Mouse (Mus musculus) lung, postnatal 0 days (tissue): ENCODE measurements around the gene Ppm1e. TPM values are rescaled to one million over a fixed set of nuclear protein-coding genes. Genes with fewer than 3 reads are reported as not detected.

Source experiments
- ATAC-seq: fragments of 200-750 bp; cut with Nextera tagmentation; 2 replicates; pipeline ENCODE4 v1.8.0; 2017; ENCODE audit warnings: moderate library complexity
- DNase-seq: peaks from one replicate; pipeline ENCODE4 v3.0.0-alpha.2; 2016; ENCODE audit warnings: low spot score
- H3K27ac ChIP-seq: fragments of 300-500 bp; sonication (generic); 2 replicates; pipeline ENCODE4 v1.5.1; 2014; ENCODE audit warnings: antibody characterized with exemption, mild to moderate bottlenecking, low read length, mixed read lengths
- H3K27me3 ChIP-seq: fragments of 300-500 bp; sonication (generic); replicated peaks from 2 replicates; pipeline ENCODE4 v1.6.1; 2014; ENCODE audit warnings: low read length, mixed read lengths; ENCODE audit not compliant: insufficient read depth
- H3K36me3 ChIP-seq: fragments of 300-500 bp; sonication (generic); 2 replicates; pipeline ENCODE4 v1.6.1; 2014; ENCODE audit warnings: low read length, mixed read lengths; ENCODE audit not compliant: insufficient read depth
- H3K4me1 ChIP-seq: fragments of 300-500 bp; sonication (generic); 2 replicates; pipeline ENCODE4 v1.6.1; 2014; ENCODE audit warnings: antibody characterized with exemption, low read depth, low read length, mixed read lengths; ENCODE audit not compliant: insufficient read depth
- H3K4me2 ChIP-seq: fragments of 300-500 bp; sonication (generic); replicated peaks from 2 replicates; pipeline ENCODE4 v1.6.1; 2014; ENCODE audit warnings: low read depth, mild to moderate bottlenecking, low read length, moderate library complexity, mixed read lengths
- H3K4me3 ChIP-seq: fragments of 300-500 bp; sonication (generic); 2 replicates; pipeline ENCODE4 v1.5.1; 2014; ENCODE audit warnings: low read depth, low read length
- H3K9ac ChIP-seq: fragments of 300-500 bp; sonication (generic); replicated peaks from 2 replicates; pipeline ENCODE4 v1.6.1; 2014; ENCODE audit warnings: low read depth, mild to moderate bottlenecking
- H3K9me3 ChIP-seq: fragments of 300-500 bp; sonication (generic); 2 replicates; pipeline ENCODE4 v1.6.1; 2016; ENCODE audit warnings: low read length, mixed read lengths
- CTCF ChIP-seq: IDR thresholded peaks from 2 replicates; pipeline ENCODE4 v1.5.1; 2016; ENCODE audit warnings: antibody characterized with exemption, mild to moderate bottlenecking
- EP300 ChIP-seq: IDR thresholded peaks from 2 replicates; pipeline ENCODE4 v1.6.1; 2016; ENCODE audit warnings: antibody characterized with exemption, mild to moderate bottlenecking, control low read depth
- WGBS: fragments of 180-500 bp; shearing (Covaris S2); extraction: QIAGEN DNeasy Blood & Tissue Kit; methylation state at CpG from one replicate; pipeline ENCODE4 v1.1.7; 2014; 5-methylcytosine and 5-hydroxymethylcytosine counted together
- polyA plus RNA-seq: library from polyadenylated mRNA; unstranded; fragments of >200 nt; fragmentation: Nextera tagmentation; extraction: Ambion mirVana; gene quantifications from 2 replicates; pipeline ENCODE4 v1.2.1, GENCODE M21; 2015

Gene Ppm1e
- polyA plus RNA-seq, 1 experiment from 2014 or later: 0.64 TPM

GRCm38 (mm10) chr11:87354861-87355260 is 4.0 kb downstream of the Ppm1e start:
- no peak for TF ChIP-seq EP300
- no peak for TF ChIP-seq CTCF
- Histone ChIP-seq H3K9ac (no peak overlapping the region), H3K4me2 (no peak overlapping the region), H3K27ac (no peak overlapping the region), H3K4me3 (no peak overlapping the region), H3K9me3 (no peaks in the 10 kb centered on the region), H3K36me3 (no peaks in the 10 kb centered on the region), H3K27me3 (peaks cover 23% of the 10 kb centered on the region; the same call in 1 of the 2 replicates), H3K4me1 (peaks cover 9% of the 10 kb centered on the region)
- ATAC-seq (no peak), DNase-seq (no peak)
- 77% methylated on average over 1 of the region's 1 CpGs for WGBS

GRCm38 (mm10) chr11:87353646-87354170 is 5.1 kb downstream of the Ppm1e start:
- H3K4me1 ChIP-seq: peaks cover 9% of the 10 kb centered on the region
- no peaks in the 10 kb centered on the region for H3K36me3 ChIP-seq
- no peak overlapping the region for H3K27ac ChIP-seq
- TF ChIP-seq CTCF (no peak), EP300 (no peak)
- no peaks in the 10 kb centered on the region for H3K9me3 ChIP-seq
- H3K9ac ChIP-seq: no peak overlapping the region
- H3K4me2 ChIP-seq: no peak overlapping the region
- peaks cover 12% of the 10 kb centered on the region; the same call in 1 of the 2 replicates for H3K27me3 ChIP-seq
- DNase-seq: no peak
- 77% methylated on average over 7 of the region's 7 CpGs for WGBS
- no peak overlapping the region for H3K4me3 ChIP-seq
- no peak for ATAC-seq

GRCm38 (mm10) chr11:87326381-87326780 is 32.4 kb downstream of the Ppm1e start:
- H3K9ac ChIP-seq: no peak overlapping the region
- H3K27me3 ChIP-seq: no peaks in the 10 kb centered on the region
- H3K4me1 ChIP-seq: no peaks in the 10 kb centered on the region
- TF ChIP-seq CTCF: no peak
- no peak for TF ChIP-seq EP300
- ATAC-seq (no peak), DNase-seq (no peak)
- 60% methylated on average over 3 of the region's 3 CpGs for WGBS
- no peak overlapping the region for H3K4me2 ChIP-seq
- H3K4me3 ChIP-seq: no peak overlapping the region
- no peaks in the 10 kb centered on the region for H3K9me3 ChIP-seq
- H3K27ac ChIP-seq: no peak overlapping the region
- H3K36me3 ChIP-seq: no peaks in the 10 kb centered on the region

GRCm38 (mm10) chr11:87322558-87322957 is 36.3 kb downstream of the Ppm1e start:
- no peak overlapping the region for H3K27ac ChIP-seq
- H3K9me3 ChIP-seq: no peaks in the 10 kb centered on the region
- 66% methylated on average over 8 of the region's 8 CpGs for WGBS
- no peak overlapping the region for H3K4me2 ChIP-seq
- no peak for TF ChIP-seq EP300
- TF ChIP-seq CTCF: no peak
- no peak overlapping the region for H3K9ac ChIP-seq
- H3K27me3 ChIP-seq: no peaks in the 10 kb centered on the region
- DNase-seq (no peak), ATAC-seq (no peak)
- no peaks in the 10 kb centered on the region for H3K36me3 ChIP-seq
- no peak overlapping the region for H3K4me3 ChIP-seq
- H3K4me1 ChIP-seq: no peaks in the 10 kb centered on the region

GRCm38 (mm10) chr11:87320007-87320406 is 38.8 kb downstream of the Ppm1e start:
- Histone ChIP-seq H3K27ac (no peak overlapping the region), H3K4me1 (no peaks in the 10 kb centered on the region), H3K36me3 (no peaks in the 10 kb centered on the region), H3K27me3 (no peaks in the 10 kb centered on the region), H3K4me2 (no peak overlapping the region), H3K9me3 (no peaks in the 10 kb centered on the region), H3K9ac (no peak overlapping the region), H3K4me3 (no peak overlapping the region)
- TF ChIP-seq EP300 (no peak), CTCF (no peak)
- DNase-seq (no peak), ATAC-seq (no peak)
- WGBS: 41% methylated on average over 5 of the region's 5 CpGs

GRCm38 (mm10) chr11:87318956-87319708 is 39.7 kb downstream of the Ppm1e start:
- ATAC-seq (no peak), DNase-seq (no peak)
- Histone ChIP-seq H3K27me3 (no peaks in the 10 kb centered on the region), H3K4me2 (no peak overlapping the region), H3K27ac (no peak overlapping the region), H3K9ac (no peak overlapping the region), H3K9me3 (no peaks in the 10 kb centered on the region), H3K4me3 (no peak overlapping the region), H3K4me1 (no peaks in the 10 kb centered on the region), H3K36me3 (no peaks in the 10 kb centered on the region)
- WGBS: 85% methylated on average over 9 of the region's 9 CpGs
- TF ChIP-seq CTCF (no peak), EP300 (no peak)
